Mouse (Mus musculus) large intestine, adult 2 months (tissue): Measurements from ENCODE around the gene Cdc45. TPM values are rescaled to one million over a fixed set of nuclear protein-coding genes. Genes with fewer than 3 reads are reported as not detected.

ENCODE experiments used
- DNase-seq: peaks from one replicate; pipeline ENCODE4 v3.0.0-alpha.2; 2012; ENCODE audit warnings: low read depth, low spot score
- WGBS: fragments of 180-500 bp; shearing (Covaris S2); methylation state at CpG from one replicate; pipeline ENCODE4 v1.1.7; 2018; 5-methylcytosine and 5-hydroxymethylcytosine counted together
- polyA plus RNA-seq: library from polyadenylated mRNA; depleted of rRNA; stranded (reverse); fragments of >200 nt; gene quantifications from 2 replicates; pipeline ENCODE4 v1.2.3, GENCODE M21; 2012

Cdc45 gene
- polyA plus RNA-seq, 1 experiment = 21.0 TPM

DNA sequence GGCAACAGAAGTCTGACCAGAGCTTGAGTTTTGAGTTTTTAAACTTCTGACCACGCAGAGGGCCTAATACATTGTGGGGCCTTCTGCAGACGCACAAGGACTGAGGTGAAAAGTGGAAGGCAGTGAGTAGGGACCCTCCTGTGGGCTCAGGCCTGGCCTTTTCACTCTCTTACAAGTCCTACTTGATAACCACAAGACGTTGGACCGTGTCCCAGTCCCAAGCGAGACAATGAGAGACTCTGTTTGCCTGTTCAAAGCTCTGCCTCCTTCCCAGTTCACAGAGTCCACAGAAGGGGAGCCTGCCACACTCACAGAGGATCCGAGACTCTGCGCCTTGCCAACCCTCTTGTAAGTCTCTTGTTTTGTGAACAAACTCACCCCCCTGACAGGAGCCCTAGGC lies 15.1 kb downstream of the Cdc45 start:
- 87% methylated on average over 7 of the region's 7 CpGs for WGBS
- DNase-seq = no peak

DNA sequence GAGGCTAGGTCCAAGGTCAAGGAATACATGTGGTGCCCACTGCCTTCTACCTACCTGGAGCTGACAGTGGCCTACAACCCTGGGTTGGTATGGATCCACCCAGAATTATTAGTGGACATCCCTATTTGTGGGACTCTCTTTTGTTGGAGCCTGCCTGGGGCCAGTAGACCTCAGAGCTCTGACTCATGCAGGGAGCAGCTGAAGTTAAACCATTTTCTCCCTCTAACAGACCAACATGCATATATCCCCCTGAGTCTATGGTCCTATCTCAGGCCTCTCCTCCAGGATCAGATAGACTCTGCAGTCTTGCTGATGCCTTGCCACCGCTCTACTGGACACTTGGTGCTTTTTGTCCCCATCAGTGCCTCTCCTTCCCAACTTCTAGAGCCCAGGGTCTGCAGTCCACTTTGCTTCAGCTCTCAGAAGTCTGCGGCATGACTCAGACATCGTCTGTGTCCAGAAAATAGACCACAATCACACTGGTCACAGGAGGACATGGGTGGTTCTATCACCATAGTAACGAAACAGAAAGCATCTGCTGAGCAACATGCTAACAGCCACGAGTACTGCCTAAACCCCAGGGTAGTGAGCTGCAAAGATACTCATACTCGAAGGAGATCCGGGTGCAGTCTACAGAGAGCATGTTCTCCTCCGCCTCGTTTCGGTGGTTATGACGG lies 16.4 kb downstream of the Cdc45 start:
- DNase-seq = no peak
- WGBS = 89% methylated on average over 11 of the region's 11 CpGs

- no peak for DNase-seq
- 88% methylated on average over 10 of the region's 10 CpGs for WGBS
These were observed 23.0 kb downstream of the Cdc45 start for GRCm38 (mm10) chr16:18788627-18789406.

DNA sequence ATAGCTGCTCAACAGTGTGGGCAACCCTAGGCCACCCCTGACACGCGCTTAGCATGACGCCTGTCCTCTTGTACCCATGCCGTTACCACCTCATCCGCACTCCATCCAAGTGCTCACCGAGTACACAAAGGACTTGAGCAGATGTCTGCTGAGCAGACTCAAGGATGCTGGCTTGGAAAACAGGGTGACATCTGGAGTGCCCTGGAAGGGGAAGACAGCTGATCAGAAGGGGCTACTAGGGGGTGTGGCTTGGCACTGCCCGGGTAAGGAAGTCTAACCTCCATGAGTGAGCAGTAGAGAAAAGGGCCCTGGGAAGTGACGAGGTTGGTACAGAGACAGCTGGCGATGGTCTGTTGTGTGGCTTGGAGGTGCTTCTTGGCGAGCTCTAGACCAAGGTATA lies 25.1 kb downstream of the Cdc45 start:
- 96% methylated on average over 10 of the region's 10 CpGs for WGBS

GRCm38 (mm10) chr16:18785485-18785884 lies 26.3 kb downstream of the Cdc45 start:
- DNase-seq = no peak
- WGBS = 94% methylated on average over 1 of the region's 1 CpGs

More for the DNA sequence above, 25.1 kb downstream of the Cdc45 start:
- no peak for DNase-seq

DNA sequence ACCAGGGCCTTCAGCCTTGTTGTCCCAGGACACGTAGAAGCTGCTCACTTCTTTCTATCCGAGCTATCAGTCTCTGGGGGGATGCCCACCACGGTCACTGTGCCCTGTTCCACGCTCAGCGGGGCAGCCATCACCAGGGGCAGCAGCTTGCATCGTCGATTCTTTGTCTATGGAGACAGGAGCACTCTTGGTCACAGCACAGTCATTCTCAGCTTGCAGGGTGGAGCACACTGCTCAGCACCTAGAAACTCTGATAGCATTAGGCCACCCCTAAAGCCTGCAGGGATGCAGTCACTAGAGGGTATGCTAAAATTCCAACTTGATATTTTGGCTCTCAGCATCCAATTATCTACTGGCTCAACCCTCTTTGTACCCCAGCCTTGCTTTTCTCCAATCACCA lies 26.8 kb downstream of the Cdc45 start:
- no peak for DNase-seq
- WGBS = 94% methylated on average over 7 of the region's 7 CpGs

DNA sequence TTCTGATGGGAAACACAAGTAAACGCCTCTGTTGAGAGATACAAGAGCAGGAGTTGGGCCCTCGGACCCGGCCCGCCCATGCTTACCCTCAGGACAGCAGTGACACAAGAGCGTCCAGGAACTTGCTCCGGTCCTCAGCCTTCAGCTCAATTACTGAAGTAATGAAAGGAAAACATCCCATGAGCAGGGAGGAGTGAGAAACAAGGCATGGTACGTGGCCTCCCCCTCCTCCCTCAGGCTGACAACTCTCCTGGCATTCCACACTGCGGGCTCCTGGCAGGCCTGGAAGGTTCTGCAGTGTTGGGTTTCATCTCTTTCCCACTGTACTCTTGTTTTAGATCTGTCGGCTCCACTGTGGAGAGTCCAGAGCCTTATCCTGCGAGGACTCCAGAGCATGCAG lies 30.0 kb downstream of the Cdc45 start:
- WGBS = 93% methylated on average over 10 of the region's 10 CpGs
- DNase-seq = no peak

- no peak for DNase-seq
- 82% methylated on average over 2 of the region's 2 CpGs for WGBS
These were observed 33.3 kb downstream of the Cdc45 start for GRCm38 (mm10) chr16:18778461-18778860.

GRCm38 (mm10) chr16:18777101-18778080 lies 34.4 kb downstream of the Cdc45 start:
- DNase-seq = no peak
- 4% methylated on average over 80 of the region's 80 CpGs for WGBS

GRCm38 (mm10) chr16:18776556-18777100 lies 35.2 kb downstream of the Cdc45 start, which contains the start of gene Cldn5:
Gene Cldn5, plus strand, starts transcription at chr16:18776847.
- no peak for DNase-seq
- 29% methylated on average over 19 of the region's 19 CpGs for WGBS

DNA sequence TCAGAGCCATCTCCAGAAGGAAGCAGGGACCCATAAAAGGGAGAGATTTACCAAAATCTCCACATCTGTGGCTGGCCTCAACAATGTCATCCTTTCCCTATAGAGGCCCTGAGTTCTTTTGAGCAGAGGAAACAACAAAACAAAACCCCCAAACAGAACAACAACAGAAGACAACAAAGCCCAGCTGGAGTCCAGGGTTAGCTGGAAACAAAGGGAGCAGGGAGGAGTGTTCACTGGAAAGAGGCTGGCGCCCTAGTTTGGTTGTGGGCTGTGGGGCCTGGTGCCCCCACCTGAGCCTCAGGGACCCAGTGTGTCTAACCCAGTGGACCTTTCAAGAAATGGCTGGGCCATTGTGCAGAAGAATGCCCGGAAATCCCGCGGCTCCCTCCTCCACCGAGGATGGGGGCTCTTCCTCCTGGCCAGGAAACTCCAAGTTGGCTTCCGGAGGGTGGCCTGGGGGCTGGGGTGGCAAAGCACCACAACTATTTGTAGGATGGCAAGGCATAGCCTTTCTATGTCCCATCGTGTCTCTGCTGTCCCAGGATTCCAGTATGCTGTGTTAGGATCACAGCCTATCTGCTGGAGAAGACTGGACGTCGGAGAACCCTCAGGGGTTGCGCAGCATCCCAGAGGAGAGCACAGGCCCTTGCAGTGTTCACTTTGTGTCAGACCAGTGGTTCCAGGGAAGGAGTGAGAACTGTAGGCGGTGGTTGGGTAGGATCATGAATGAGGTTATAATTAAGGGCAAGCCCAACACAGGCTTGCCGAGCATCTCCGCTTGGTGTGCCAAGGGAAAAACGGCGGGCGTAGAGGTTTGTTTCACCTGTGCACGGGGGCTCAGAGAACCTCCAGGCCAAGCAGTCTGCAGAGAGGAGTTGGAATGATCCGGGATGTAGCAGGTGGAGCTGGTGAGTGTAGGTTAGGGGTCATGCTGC lies 35.9 kb downstream of the Cdc45 start:
- no peak for DNase-seq
- WGBS = 59% methylated on average over 18 of the region's 18 CpGs

GRCm38 (mm10) chr16:18773936-18774335 lies 37.9 kb downstream of the Cdc45 start:
- WGBS = 59% methylated on average over 2 of the region's 2 CpGs
- no peak for DNase-seq

DNA sequence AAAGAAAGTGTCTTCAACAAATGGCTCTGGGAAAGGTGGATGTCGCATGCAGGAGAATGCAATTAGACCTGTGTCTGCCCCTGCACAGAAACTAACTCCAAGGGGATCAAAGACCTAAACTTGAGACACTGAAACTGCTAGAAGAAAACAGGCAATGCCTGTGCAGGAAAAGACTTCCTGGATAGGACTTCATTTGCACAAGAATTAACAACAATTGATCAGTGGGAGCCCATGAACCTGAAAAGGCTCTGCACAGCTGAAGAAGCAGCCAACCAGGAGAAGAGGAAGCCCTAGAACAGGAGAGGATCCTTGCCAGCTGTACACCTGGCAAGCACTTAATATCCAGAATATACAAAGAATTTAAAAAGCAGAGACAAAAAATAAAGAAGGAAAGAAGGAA lies 42.3 kb downstream of the Cdc45 start:
- 83% methylated on average over 1 of the region's 1 CpGs for WGBS

DNA sequence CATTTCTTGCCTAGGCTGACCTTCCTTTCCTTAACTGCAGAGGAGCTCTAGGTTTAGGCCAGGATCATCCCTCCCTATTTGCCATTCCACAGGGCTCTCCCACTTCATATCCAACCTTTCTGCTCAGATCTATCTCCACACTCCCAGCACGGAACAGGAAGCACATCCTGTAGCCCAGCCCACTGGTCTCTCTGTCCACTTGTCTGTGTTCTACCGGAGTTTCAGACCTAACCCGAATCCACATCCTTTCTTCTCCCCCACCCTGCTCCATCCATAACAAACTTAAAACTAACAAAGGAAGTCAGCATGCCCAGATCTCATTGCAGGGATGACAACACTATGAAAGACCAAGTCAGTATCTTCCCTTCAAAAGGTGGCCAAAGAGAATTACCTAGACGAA lies 45.4 kb downstream of the Cdc45 start:
- DNase-seq = no peak

More for the DNA sequence above, 42.3 kb downstream of the Cdc45 start:
- no peak for DNase-seq

DNA sequence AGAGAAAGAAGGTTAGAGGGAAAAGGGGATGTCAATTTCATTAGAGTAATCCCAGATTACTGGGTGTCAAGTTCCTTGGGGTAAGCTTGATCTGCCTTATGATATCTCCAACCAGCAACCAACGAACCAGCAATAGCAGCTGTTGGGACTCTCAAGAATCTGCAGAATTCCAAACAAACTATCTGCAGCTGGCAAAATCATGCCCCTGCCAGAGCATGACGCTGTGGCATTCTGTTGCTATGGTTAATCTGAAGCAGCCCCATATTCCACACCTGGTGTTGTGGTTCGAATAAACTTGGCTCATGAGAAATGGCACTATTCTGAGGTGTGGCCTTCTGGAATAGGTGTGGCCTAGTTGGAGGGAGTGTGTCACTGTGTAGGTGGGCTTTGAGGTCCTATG lies 48.8 kb downstream of the Cdc45 start:
- 57% methylated on average over 3 of the region's 3 CpGs for WGBS
- no peak for DNase-seq

More for the DNA sequence above, 45.4 kb downstream of the Cdc45 start:
- 70% methylated on average over 4 of the region's 4 CpGs for WGBS

DNA sequence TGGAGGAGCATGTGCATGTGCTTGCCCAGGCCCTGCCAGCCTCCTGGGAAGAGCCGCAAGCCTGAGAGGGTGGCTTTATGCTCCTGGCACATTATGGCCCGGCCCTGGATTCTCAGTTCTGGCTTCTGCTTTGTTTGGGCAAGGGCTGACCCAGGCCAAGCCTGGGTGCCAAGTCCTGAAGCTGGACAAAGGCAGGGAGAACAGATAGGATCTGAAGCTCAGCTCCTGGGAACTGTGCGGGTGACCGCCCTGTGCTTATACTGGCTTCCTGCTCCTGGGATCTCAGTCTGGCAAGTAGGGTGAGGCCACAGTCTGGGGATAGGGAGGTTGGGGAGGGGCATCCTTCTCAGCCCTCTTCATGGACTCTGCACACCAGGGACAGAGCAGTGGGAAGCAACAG lies 50.1 kb downstream of the Cdc45 start:
- 85% methylated on average over 4 of the region's 4 CpGs for WGBS
- no peak for DNase-seq

- 71% methylated on average over 10 of the region's 10 CpGs for WGBS
These were observed 59.8 kb downstream of the Cdc45 start for GRCm38 (mm10) chr16:18751885-18752499.

GRCm38 (mm10) chr16:18751101-18751500 lies 60.7 kb downstream of the Cdc45 start:
- DNase-seq = no peak
- WGBS = 78% methylated on average over 11 of the region's 11 CpGs

More at GRCm38 (mm10) chr16:18751885-18752499, 59.8 kb downstream of the Cdc45 start:
- DNase-seq = no peak
